ENCODE assay signal across 12 mouse cellular contexts in the genomic region with DNA sequence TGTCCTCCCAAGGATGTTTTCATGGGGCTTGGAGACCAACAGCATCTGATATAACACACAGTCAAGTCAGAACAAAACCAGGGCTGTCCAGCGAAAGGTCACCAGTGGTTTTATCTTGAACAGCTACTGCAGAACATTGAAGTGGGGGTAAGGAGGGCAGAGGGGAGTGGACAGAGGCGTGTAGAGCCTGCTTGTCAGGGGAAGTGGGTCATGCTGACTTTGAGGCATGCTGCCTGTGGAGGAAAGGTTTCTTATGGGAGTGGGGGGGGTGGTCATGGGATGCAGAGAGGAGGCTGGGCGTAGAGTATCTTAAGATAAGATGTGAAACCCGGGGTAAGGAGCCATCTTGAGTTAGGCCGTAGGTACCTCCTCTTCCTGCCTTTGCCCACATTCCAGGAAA. TPM values are rescaled to one million over a fixed set of nuclear protein-coding genes. Genes with fewer than 3 reads are reported as not detected.
DNase-seq lines count a peak whose midpoint lies in the region.
"Had no signal": no experiment of that assay in that cellular context is flagged by ENCODE, and none has a peak within 500 bp of the region (broad histone marks: within the 10 kb centered on the region; RNA-seq: fewer than 3 reads in every experiment).

No protein-coding gene starts in this region.

- intact Hi-C loops in left cerebral cortex, postnatal 14 days (cut with DNase I): no loop called here

- peak; percentile 25 for DNase-seq in kidney, adult 18-20 months
- no peak for DNase-seq in kidney, postnatal 14 days
- DNase-seq in urinary bladder, postnatal 14 days (ENCODE audit: low spot score): peak; percentile 65
- no peak for DNase-seq in urinary bladder, postnatal 25 days (ENCODE audit: low spot score)
- peak; percentile 28 for DNase-seq in lung, postnatal 25 days (ENCODE audit: low spot score)
- DNase-seq in right cerebral cortex, adult 2 months (ENCODE audit: low spot score in 2 of 2): no peak
- no peak for DNase-seq in left cerebral cortex, postnatal 14 days (ENCODE audit: low spot score in 2 of 2)
- no peak for DNase-seq in thymus, postnatal 0 days (ENCODE audit: low spot score)
- DNase-seq: cerebellum, adult 8-10 months; embryo, embryonic 11 days; gastrocnemius, postnatal 36 days; thymus, adult 18-20 months had no signal

RNA-seq across cellular contexts. Expression of a gene that starts 37.5 kb away (rescaled TPM):
- total RNA-seq in left cerebral cortex, postnatal 14 days (2021): 1 to 10 TPM; 2.7 to 5.1 TPM
- 66.7 and 80.1 TPM in 2 replicates for polyA plus RNA-seq in thymus, postnatal 0 days (2015; fragmentation: Nextera tagmentation; extraction: Ambion mirVana)

Comparison
In these comparisons a context has a peak if more than half of its experiments do, and no peak if none do; other contexts are left out.
1. DNase-seq: peak in kidney, adult 18-20 months (single experiment), urinary bladder, postnatal 14 days (single experiment) and lung, postnatal 25 days (single experiment); none in kidney, postnatal 14 days (single experiment), urinary bladder, postnatal 25 days (single experiment), right cerebral cortex, adult 2 months (0 of 2), left cerebral cortex, postnatal 14 days (0 of 2) and thymus, postnatal 0 days (single experiment).